Mouse (Mus musculus): ENCODE measurements around the gene Olfr1373.

DNA sequence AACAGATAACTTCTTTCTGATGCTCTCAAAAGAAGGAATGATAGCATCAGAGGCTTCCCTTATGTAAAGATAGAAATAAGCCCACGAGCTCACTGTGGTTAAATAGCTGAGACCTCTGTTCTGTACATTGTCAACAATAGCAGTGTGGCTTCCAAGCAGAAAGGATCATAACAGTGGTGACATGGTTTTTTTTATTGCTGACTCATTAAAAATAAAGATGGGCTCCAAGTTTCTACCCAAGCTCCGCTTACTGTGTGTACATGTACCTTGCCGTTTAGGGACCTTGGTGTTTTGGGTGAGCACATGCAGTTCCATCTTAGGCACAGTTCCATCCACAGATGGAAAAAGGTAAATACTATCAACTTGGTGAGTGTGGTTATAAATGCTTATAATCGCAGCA, 42.4 kb downstream of the Olfr1373 start:
- no peak for TF ChIP-seq POLR2A (IDR thresholded peaks at IDR 0.05; ENCODE audit: low read depth, low read length)
- TF ChIP-seq CTCF (IDR thresholded peaks at IDR 0.05; ENCODE audit: borderline replicate concordance, insufficient read depth, low read length) = no peak
